Mouse (Mus musculus): ENCODE results near the gene Ccser1. TPM values are rescaled to one million over a fixed set of nuclear protein-coding genes. Genes with fewer than 3 reads are reported as not detected.
"Not testable (repeated sequence)": the region's sequence is repeated elsewhere in the genome, so short reads cannot be mapped to it uniquely, and the experiment has no call there.

The Ccser1 gene
- polyA plus RNA-seq, 1 experiment: 12.7 TPM

- TF ChIP-seq CTCF (IDR thresholded peaks at IDR 0.05; ENCODE audit: borderline replicate concordance, insufficient read depth, low read depth, low read length): no peak
- no peak for TF ChIP-seq POLR2A (IDR thresholded peaks at IDR 0.05; ENCODE audit: borderline replicate concordance, insufficient read depth, low read length)
- Histone ChIP-seq H3K27ac (ENCODE audit: insufficient read depth, low read length) (no peak overlapping the region), H3K27me3 (ENCODE audit: control insufficient read depth, insufficient read depth, low read length) (no peaks in the 10 kb centered on the region), H3K4me1 (ENCODE audit: control insufficient read depth, insufficient read depth, low read length) (0 out of 2 replicates have a peak, but pooled peaks cover 2% of the 10 kb centered on the region), H3K4me3 (replicated peaks; ENCODE audit: insufficient read depth, low read depth, low read length) (no peak overlapping the region)
- 36% methylated on average over 2 of the region's 2 CpGs for WGBS
- DNase-seq: peak; percentile 12 to 85
Observed at GRCm38 (mm10) chr6:61976878-61977277, 796.8 kb downstream of the Ccser1 start.

- peak; percentile 27; the same call in 1 of the 2 replicates for TF ChIP-seq CTCF (IDR thresholded peaks at IDR 0.05; ENCODE audit: borderline replicate concordance, insufficient read depth, low read depth, low read length)
- TF ChIP-seq POLR2A (IDR thresholded peaks at IDR 0.05; ENCODE audit: borderline replicate concordance, insufficient read depth, low read length): no peak
- no peak overlapping the region for H3K4me3 ChIP-seq (replicated peaks; ENCODE audit: insufficient read depth, low read depth, low read length)
- no peaks in the 10 kb centered on the region for H3K27me3 ChIP-seq (ENCODE audit: control insufficient read depth, insufficient read depth, low read length)
- DNase-seq: no peak
- 0 out of 2 replicates have a peak, but pooled peaks cover 2% of the 10 kb centered on the region for H3K4me1 ChIP-seq (ENCODE audit: control insufficient read depth, insufficient read depth, low read length)
- 50% methylated on average over 2 of the region's 2 CpGs for WGBS
- H3K27ac ChIP-seq (ENCODE audit: insufficient read depth, low read length): no peak overlapping the region
Observed at GRCm38 (mm10) chr6:61978379-61978778, 798.3 kb downstream of the Ccser1 start.

- no peak for DNase-seq
- Histone ChIP-seq H3K4me1 (ENCODE audit: control insufficient read depth, insufficient read depth, low read length) (no peaks in the 10 kb centered on the region), H3K27me3 (ENCODE audit: control insufficient read depth, insufficient read depth, low read length) (no peaks in the 10 kb centered on the region), H3K27ac (ENCODE audit: insufficient read depth, low read length) (no peak overlapping the region), H3K4me3 (replicated peaks; ENCODE audit: insufficient read depth, low read depth, low read length) (no peak overlapping the region)
- TF ChIP-seq CTCF (IDR thresholded peaks at IDR 0.05; ENCODE audit: borderline replicate concordance, insufficient read depth, low read depth, low read length): no peak
- no peak for TF ChIP-seq POLR2A (IDR thresholded peaks at IDR 0.05; ENCODE audit: borderline replicate concordance, insufficient read depth, low read length)
Observed at GRCm38 (mm10) chr6:62014374-62014773, 834.2 kb downstream of the Ccser1 start.

- TF ChIP-seq CTCF (IDR thresholded peaks at IDR 0.05; ENCODE audit: borderline replicate concordance, insufficient read depth, low read depth, low read length): no peak
- TF ChIP-seq POLR2A (IDR thresholded peaks at IDR 0.05; ENCODE audit: borderline replicate concordance, insufficient read depth, low read length): no peak
- H3K27me3 ChIP-seq (ENCODE audit: control insufficient read depth, insufficient read depth, low read length): no peaks in the 10 kb centered on the region
- no peak for DNase-seq
- no peak overlapping the region for H3K4me3 ChIP-seq (replicated peaks; ENCODE audit: insufficient read depth, low read depth, low read length)
- no peak overlapping the region for H3K27ac ChIP-seq (ENCODE audit: insufficient read depth, low read length)
- H3K4me1 ChIP-seq (ENCODE audit: control insufficient read depth, insufficient read depth, low read length): no peaks in the 10 kb centered on the region
- WGBS: 80% methylated on average over 1 of the region's 1 CpGs
Observed at GRCm38 (mm10) chr6:62044454-62044853, 864.3 kb downstream of the Ccser1 start.

GRCm38 (mm10) chr6:62045042-62045441 is 864.9 kb downstream of the Ccser1 start:
- not testable (repeated sequence) for H3K4me3 ChIP-seq (replicated peaks; ENCODE audit: insufficient read depth, low read depth, low read length); H3K27ac ChIP-seq (ENCODE audit: insufficient read depth, low read length); H3K27me3 ChIP-seq (ENCODE audit: control insufficient read depth, insufficient read depth, low read length); DNase-seq; H3K4me1 ChIP-seq (ENCODE audit: control insufficient read depth, insufficient read depth, low read length)
- 96% methylated on average over 1 of the region's 1 CpGs for WGBS

GRCm38 (mm10) chr6:62055276-62055675 is 875.2 kb downstream of the Ccser1 start:
- WGBS: 57% methylated on average over 2 of the region's 2 CpGs
- H3K27me3 ChIP-seq (ENCODE audit: control insufficient read depth, insufficient read depth, low read length): no peaks in the 10 kb centered on the region
- H3K4me3 ChIP-seq (replicated peaks; ENCODE audit: insufficient read depth, low read depth, low read length): no peak overlapping the region
- H3K27ac ChIP-seq (ENCODE audit: insufficient read depth, low read length): no peak overlapping the region
- TF ChIP-seq CTCF (IDR thresholded peaks at IDR 0.05; ENCODE audit: borderline replicate concordance, insufficient read depth, low read depth, low read length) (no peak), POLR2A (IDR thresholded peaks at IDR 0.05; ENCODE audit: borderline replicate concordance, insufficient read depth, low read length) (no peak)
- H3K4me1 ChIP-seq (ENCODE audit: control insufficient read depth, insufficient read depth, low read length): no peaks in the 10 kb centered on the region
- DNase-seq: no peak

- WGBS: 52% methylated on average over 6 of the region's 6 CpGs
- peak in 1 of 2 experiments; percentile 6 for DNase-seq
- no peak for TF ChIP-seq CTCF (IDR thresholded peaks at IDR 0.05; ENCODE audit: borderline replicate concordance, insufficient read depth, low read depth, low read length)
- TF ChIP-seq POLR2A (IDR thresholded peaks at IDR 0.05; ENCODE audit: borderline replicate concordance, insufficient read depth, low read length): no peak
- Histone ChIP-seq H3K27me3 (ENCODE audit: control insufficient read depth, insufficient read depth, low read length) (no peaks in the 10 kb centered on the region), H3K4me3 (replicated peaks; ENCODE audit: insufficient read depth, low read depth, low read length) (no peak overlapping the region), H3K27ac (ENCODE audit: insufficient read depth, low read length) (no peak overlapping the region), H3K4me1 (ENCODE audit: control insufficient read depth, insufficient read depth, low read length) (no peaks in the 10 kb centered on the region)
Observed at GRCm38 (mm10) chr6:62066363-62067023, 886.4 kb downstream of the Ccser1 start.

- no peaks in the 10 kb centered on the region for H3K4me1 ChIP-seq (ENCODE audit: control insufficient read depth, insufficient read depth, low read length)
- TF ChIP-seq CTCF (IDR thresholded peaks at IDR 0.05; ENCODE audit: borderline replicate concordance, insufficient read depth, low read depth, low read length) (no peak), POLR2A (IDR thresholded peaks at IDR 0.05; ENCODE audit: borderline replicate concordance, insufficient read depth, low read length) (no peak)
- H3K27me3 ChIP-seq (ENCODE audit: control insufficient read depth, insufficient read depth, low read length): no peaks in the 10 kb centered on the region
- 65% methylated on average over 4 of the region's 4 CpGs for WGBS
- DNase-seq: no peak
- H3K4me3 ChIP-seq (replicated peaks; ENCODE audit: insufficient read depth, low read depth, low read length): no peak overlapping the region
- H3K27ac ChIP-seq (ENCODE audit: insufficient read depth, low read length): no peak overlapping the region
Observed at GRCm38 (mm10) chr6:62067024-62067380, 886.9 kb downstream of the Ccser1 start.

All from cerebellum, adult 2 months (tissue).